Mouse (Mus musculus): ENCODE measurements around the gene Cacna1d. TPM values are rescaled to one million over a fixed set of nuclear protein-coding genes. Genes with fewer than 3 reads are reported as not detected.

Gene Cacna1d
- polyA plus RNA-seq, 1 experiment, result 26.2 TPM

DNA sequence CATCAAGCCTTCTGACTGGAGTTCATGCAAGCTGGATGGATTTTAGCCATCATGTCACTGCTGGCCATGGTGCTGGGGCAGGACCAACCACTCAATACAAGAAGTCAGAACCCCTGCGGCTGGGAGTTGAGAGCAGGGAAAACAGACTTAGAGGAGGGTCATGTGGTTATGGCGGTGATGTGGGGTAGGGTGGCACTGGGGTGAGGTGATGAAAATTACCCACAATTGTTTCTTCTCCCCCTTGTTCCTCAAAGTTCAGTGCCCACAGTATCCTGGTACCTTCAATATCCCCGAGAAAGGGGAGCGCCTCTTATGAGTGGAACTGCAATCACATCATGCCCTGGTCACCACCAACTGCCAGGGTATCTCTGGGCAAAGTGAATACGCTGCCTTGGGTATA lies 239.9 kb downstream of the Cacna1d start:
- Histone ChIP-seq H3K4me3 (replicated peaks; ENCODE audit: extremely low read depth, low read depth, low read length) (no peak overlapping the region), H3K4me1 (ENCODE audit: control insufficient read depth, insufficient read depth, low read length) (peaks cover 2% of the 10 kb centered on the region; the same call in 1 of the 2 replicates)
- TF ChIP-seq CTCF (IDR thresholded peaks at IDR 0.05; ENCODE audit: insufficient read depth, low read length), result no peak
- no peak for TF ChIP-seq POLR2A (IDR thresholded peaks at IDR 0.05; ENCODE audit: borderline replicate concordance, extremely low read depth, low read depth, low read length)
- DNase-seq, result no peak
- WGBS, result 83% methylated on average over 5 of the region's 5 CpGs

DNA sequence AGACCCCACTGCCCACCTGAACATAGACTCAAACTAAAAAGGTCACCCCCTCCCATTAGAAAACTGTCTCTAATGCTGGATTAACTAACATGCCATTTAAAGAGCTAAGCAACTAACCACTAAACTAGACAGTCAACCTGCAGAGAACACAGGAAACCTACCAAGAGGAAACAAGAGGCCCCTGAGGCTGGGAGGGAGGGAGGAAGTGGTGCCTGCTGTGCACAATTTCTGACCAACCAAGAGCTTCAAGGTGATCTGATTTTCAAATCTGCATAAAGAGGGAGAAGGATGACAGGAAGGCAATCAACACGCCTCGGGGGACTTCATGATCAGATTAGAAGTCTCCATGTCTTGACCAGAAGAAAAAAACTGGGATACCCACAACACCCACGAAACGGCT lies 241.7 kb downstream of the Cacna1d start:
- no peak for TF ChIP-seq POLR2A (IDR thresholded peaks at IDR 0.05; ENCODE audit: borderline replicate concordance, extremely low read depth, low read depth, low read length)
- TF ChIP-seq CTCF (IDR thresholded peaks at IDR 0.05; ENCODE audit: insufficient read depth, low read length), result no peak
- 59% methylated on average over 4 of the region's 4 CpGs for WGBS
- Histone ChIP-seq H3K4me3 (replicated peaks; ENCODE audit: extremely low read depth, low read depth, low read length) (no peak overlapping the region), H3K4me1 (ENCODE audit: control insufficient read depth, insufficient read depth, low read length) (peaks cover 2% of the 10 kb centered on the region; the same call in 1 of the 2 replicates)
- DNase-seq, result no peak

DNA sequence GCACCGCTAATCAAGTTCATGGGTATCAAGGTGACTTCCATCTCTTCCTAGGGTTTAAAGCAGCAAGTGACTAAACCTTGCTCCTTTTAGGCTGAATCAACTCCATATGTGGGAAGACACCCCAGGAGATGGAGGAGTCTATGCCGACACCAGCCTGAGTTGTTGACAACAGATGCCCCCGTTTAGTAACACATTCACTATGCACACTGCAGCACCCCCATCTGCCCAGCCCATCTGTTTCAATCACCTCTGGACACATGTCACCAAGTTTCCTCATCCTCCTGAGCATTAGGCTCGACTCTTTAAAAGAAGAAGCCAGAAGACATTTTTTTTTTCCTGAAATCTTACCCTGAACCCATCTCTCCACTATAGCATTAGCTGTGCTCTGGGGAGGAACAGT lies 242.4 kb downstream of the Cacna1d start:
- TF ChIP-seq POLR2A (IDR thresholded peaks at IDR 0.05; ENCODE audit: borderline replicate concordance, extremely low read depth, low read depth, low read length), result no peak
- TF ChIP-seq CTCF (IDR thresholded peaks at IDR 0.05; ENCODE audit: insufficient read depth, low read length), result no peak
- 64% methylated on average over 4 of the region's 4 CpGs for WGBS
- Histone ChIP-seq H3K4me3 (replicated peaks; ENCODE audit: extremely low read depth, low read depth, low read length) (no peak overlapping the region), H3K4me1 (ENCODE audit: control insufficient read depth, insufficient read depth, low read length) (peaks cover 2% of the 10 kb centered on the region; the same call in 1 of the 2 replicates)
- no peak for DNase-seq

DNA sequence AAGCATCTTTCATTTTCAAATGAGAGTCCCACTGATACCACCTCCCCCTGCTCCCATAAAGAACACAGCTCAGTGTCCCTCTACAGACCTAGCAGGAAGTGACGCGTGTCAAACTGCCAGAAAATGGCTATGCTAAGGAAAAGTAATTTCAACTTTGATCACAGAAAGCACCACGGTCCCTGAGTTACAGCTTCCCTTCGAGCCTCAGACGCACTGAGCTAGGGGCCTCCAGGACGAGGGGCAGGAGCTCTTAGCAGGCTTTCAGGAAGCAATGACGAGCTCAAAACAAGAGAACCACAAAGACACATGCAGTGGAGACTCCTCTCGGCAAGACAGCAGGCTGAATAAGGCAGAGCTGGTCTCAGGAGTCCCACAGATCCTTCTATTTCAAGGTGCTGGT lies 243.1 kb downstream of the Cacna1d start:
- no peak overlapping the region for H3K4me3 ChIP-seq (replicated peaks; ENCODE audit: extremely low read depth, low read depth, low read length)
- TF ChIP-seq CTCF (IDR thresholded peaks at IDR 0.05; ENCODE audit: insufficient read depth, low read length) (no peak), POLR2A (IDR thresholded peaks at IDR 0.05; ENCODE audit: borderline replicate concordance, extremely low read depth, low read depth, low read length) (no peak)
- WGBS, result 52% methylated on average over 8 of the region's 8 CpGs
- no peak for DNase-seq
- H3K4me1 ChIP-seq (ENCODE audit: control insufficient read depth, insufficient read depth, low read length), result peaks cover 2% of the 10 kb centered on the region; the same call in 1 of the 2 replicates

DNA sequence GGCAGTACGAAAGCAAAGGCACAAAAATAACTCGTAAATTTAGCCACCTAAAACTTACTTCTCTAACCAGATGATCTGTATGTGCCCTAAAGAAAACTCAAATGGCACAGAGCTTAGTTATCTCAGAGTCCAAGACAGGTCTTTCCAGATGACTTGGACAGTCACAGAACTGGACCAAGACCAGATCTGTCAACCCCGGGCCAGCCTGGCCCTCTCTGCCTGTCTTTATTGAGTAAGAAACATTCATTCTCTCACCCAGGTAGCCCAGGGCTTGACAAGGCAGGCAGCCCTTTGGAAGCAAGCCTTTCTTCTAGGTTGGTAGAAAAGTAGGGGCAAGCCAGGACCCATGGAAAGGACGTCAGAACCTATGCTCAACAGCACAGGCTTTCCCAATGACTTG lies 243.6 kb downstream of the Cacna1d start:
- H3K4me1 ChIP-seq (ENCODE audit: control insufficient read depth, insufficient read depth, low read length), result peaks cover 2% of the 10 kb centered on the region; the same call in 1 of the 2 replicates
- no peak overlapping the region for H3K4me3 ChIP-seq (replicated peaks; ENCODE audit: extremely low read depth, low read depth, low read length)
- WGBS, result 80% methylated on average over 4 of the region's 4 CpGs
- no peak for DNase-seq
- no peak for TF ChIP-seq CTCF (IDR thresholded peaks at IDR 0.05; ENCODE audit: insufficient read depth, low read length)
- no peak for TF ChIP-seq POLR2A (IDR thresholded peaks at IDR 0.05; ENCODE audit: borderline replicate concordance, extremely low read depth, low read depth, low read length)

DNA sequence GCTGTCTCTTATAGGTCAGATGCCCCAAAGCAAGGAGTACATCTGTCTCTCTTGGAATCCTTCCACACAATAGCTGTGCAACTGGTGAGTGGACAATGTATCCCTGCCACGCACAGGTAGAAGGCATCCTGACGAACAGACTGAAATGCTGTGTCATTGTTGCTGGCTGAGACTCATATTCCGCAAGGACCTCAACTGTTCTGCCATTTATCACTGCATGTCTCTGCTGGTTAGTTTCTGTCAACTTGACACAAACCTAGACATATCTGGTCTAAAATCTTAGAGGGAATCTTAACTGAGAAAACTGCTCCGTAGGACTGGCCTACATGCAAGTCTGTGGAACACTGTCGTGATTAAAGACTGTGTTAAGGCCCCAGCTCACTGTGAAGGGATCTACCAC lies 246.5 kb downstream of the Cacna1d start:
- Histone ChIP-seq H3K4me1 (ENCODE audit: control insufficient read depth, insufficient read depth, low read length) (no peaks in the 10 kb centered on the region), H3K4me3 (replicated peaks; ENCODE audit: extremely low read depth, low read depth, low read length) (no peak overlapping the region)
- TF ChIP-seq POLR2A (IDR thresholded peaks at IDR 0.05; ENCODE audit: borderline replicate concordance, extremely low read depth, low read depth, low read length) (no peak), CTCF (IDR thresholded peaks at IDR 0.05; ENCODE audit: insufficient read depth, low read length) (no peak)
- no peak for DNase-seq
- WGBS, result 81% methylated on average over 5 of the region's 5 CpGs

DNA sequence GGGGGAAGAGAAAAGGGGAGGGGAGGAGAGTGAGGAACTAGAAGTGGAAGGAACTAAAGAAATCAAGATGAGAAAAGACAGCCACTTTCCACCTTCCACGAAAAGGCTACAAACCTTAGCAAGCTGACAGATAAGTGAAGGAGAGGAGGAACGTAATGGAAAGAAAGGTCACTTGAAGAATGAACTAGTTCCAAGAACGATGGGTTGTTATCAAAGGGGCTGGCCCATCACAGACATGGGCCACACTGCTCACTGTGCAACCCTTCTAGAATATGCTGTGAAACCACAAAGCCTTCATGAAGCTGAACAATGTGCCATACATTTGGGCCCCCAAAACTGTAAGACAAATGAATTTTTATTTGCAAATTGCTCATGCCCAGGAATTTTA lies 248.4 kb downstream of the Cacna1d start:
- DNase-seq, result no peak
- WGBS, result 67% methylated on average over 3 of the region's 3 CpGs
- Histone ChIP-seq H3K4me3 (replicated peaks; ENCODE audit: extremely low read depth, low read depth, low read length) (no peak overlapping the region), H3K4me1 (ENCODE audit: control insufficient read depth, insufficient read depth, low read length) (no peaks in the 10 kb centered on the region)
- TF ChIP-seq POLR2A (IDR thresholded peaks at IDR 0.05; ENCODE audit: borderline replicate concordance, extremely low read depth, low read depth, low read length), result no peak
- no peak for TF ChIP-seq CTCF (IDR thresholded peaks at IDR 0.05; ENCODE audit: insufficient read depth, low read length)

DNA sequence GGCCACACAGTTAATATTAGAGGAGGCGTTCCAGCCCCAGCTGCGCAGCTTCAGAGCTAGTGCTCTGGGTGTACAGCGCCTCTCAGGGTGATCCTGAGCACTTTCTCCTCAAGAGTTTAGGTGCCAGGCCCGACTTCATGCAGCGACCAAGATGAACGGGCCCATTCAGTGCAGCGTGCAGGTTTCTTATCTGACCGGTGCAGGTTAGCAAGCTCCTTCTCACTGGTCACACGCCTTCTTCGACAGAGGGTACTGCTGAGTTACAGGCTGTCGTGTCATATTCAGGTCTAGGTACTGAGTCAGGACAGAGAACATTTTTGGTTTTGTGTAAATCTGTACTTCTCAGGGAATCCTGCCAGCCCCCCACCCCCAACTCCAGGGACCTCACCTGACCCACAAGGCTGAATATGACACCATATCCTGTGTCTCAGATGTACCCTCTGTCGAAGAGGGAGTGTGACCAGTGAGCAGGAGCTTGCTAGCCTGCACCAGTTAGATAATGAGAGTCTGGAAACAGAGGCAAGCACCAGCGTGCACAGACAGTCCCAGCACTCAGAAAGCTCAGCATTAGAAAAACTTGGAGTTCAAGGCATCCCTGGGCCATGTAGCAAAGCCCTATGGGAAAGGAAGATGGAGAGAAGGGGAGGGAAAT lies 249.0 kb downstream of the Cacna1d start:
- 75% methylated on average over 13 of the region's 13 CpGs for WGBS
- Histone ChIP-seq H3K4me3 (replicated peaks; ENCODE audit: extremely low read depth, low read depth, low read length) (no peak overlapping the region), H3K4me1 (ENCODE audit: control insufficient read depth, insufficient read depth, low read length) (no peaks in the 10 kb centered on the region)
- DNase-seq, result no peak
- TF ChIP-seq CTCF (IDR thresholded peaks at IDR 0.05; ENCODE audit: insufficient read depth, low read length), result no peak
- TF ChIP-seq POLR2A (IDR thresholded peaks at IDR 0.05; ENCODE audit: borderline replicate concordance, extremely low read depth, low read depth, low read length), result no peak

DNA sequence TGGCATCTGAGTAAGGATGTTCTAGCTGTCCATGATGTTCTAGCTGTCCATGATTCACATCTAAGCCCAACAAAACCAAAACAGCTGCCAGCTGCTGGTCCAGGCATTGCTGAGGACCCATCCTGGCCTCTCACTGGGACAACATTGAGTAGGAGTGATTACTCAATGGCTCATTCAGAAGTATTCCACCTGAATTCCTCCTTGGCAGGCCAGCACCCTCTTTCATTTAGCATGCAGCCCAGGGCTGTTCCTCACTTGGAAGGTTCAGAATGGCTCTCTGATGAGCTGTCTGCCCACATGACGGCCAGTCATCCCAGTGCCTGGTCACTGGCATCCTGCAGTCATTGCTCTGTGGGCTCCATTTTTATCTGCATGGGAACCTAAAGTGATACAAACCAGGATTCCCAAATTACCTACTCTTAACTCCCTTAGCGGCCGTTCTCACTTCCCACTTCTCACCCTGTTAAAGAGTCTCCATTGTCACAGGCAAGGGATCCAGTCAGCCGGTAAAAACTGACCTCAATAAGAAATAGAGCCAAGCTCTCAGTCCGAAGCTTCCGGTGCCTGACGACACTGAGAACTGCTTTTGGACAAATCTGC lies 250.2 kb downstream of the Cacna1d start:
- no peak for DNase-seq
- 86% methylated on average over 7 of the region's 7 CpGs for WGBS
- H3K4me3 ChIP-seq (replicated peaks; ENCODE audit: extremely low read depth, low read depth, low read length), result no peak overlapping the region
- TF ChIP-seq POLR2A (IDR thresholded peaks at IDR 0.05; ENCODE audit: borderline replicate concordance, extremely low read depth, low read depth, low read length) (no peak), CTCF (IDR thresholded peaks at IDR 0.05; ENCODE audit: insufficient read depth, low read length) (no peak)
- H3K4me1 ChIP-seq (ENCODE audit: control insufficient read depth, insufficient read depth, low read length), result no peaks in the 10 kb centered on the region

DNA sequence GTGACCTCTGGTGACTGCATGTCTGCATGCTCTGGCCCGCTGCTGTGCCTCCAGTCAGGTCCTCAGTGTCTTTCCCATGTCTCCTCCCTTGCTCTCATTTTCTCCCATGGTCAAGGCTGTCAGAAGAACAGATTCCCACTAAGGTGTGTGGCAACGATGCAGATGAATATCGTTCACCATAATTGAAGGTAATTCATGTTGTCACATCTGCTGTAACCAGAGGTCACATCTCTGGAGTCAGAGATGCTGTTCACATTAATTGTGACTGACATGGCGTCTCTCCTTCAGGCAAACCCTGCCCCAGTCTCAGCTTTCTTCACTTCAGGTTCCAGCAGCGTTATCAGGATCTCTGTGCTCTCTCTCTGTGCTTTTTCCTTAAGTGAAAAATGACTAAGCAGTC lies 252.4 kb downstream of the Cacna1d start:
- TF ChIP-seq CTCF (IDR thresholded peaks at IDR 0.05; ENCODE audit: insufficient read depth, low read length), result no peak
- no peak for TF ChIP-seq POLR2A (IDR thresholded peaks at IDR 0.05; ENCODE audit: borderline replicate concordance, extremely low read depth, low read depth, low read length)
- no peak for DNase-seq
- 91% methylated on average over 5 of the region's 5 CpGs for WGBS

More for the DNA sequence above, 252.4 kb downstream of the Cacna1d start:
- Histone ChIP-seq H3K4me1 (ENCODE audit: control insufficient read depth, insufficient read depth, low read length) (no peaks in the 10 kb centered on the region), H3K4me3 (replicated peaks; ENCODE audit: extremely low read depth, low read depth, low read length) (no peak overlapping the region)
